Mouse (Mus musculus) lung, postnatal 0 days (tissue): Measurements from ENCODE around the gene Mrps23.

Source experiments
- CTCF ChIP-seq: IDR thresholded peaks from 2 replicates; pipeline ENCODE4 v1.5.1; 2016; ENCODE audit warnings: antibody characterized with exemption, mild to moderate bottlenecking
- EP300 ChIP-seq: IDR thresholded peaks from 2 replicates; pipeline ENCODE4 v1.6.1; 2016; ENCODE audit warnings: antibody characterized with exemption, mild to moderate bottlenecking, control low read depth

GRCm38 (mm10) chr11:88231213-88231790 lies 27.1 kb downstream of the Mrps23 start:
- TF ChIP-seq CTCF, result no peak
- no peak for TF ChIP-seq EP300
